Mouse (Mus musculus) stomach, embryonic 14.5 days (tissue): ENCODE measurements at regions not wholly inside any gene's neighbourhood (a gene's known extent, or its start where the extent isn't known, plus 50 kb on each side); places are given as distances from the start of the nearest gene placed in this dataset.
"Not testable (repeated sequence)": the region's sequence is repeated elsewhere in the genome, so short reads cannot be mapped to it uniquely, and the experiment has no call there.

Experiments used
- ATAC-seq: fragments of 200-750 bp; cut with Nextera tagmentation; 2 replicates; pipeline ENCODE4 v1.8.0; 2017; ENCODE audit warnings: low read depth, moderate TSS enrichment; ENCODE audit not compliant: insufficient number of reproducible peaks, insufficient read depth, low FRiP score
- H3K27ac ChIP-seq: fragments of 300-500 bp; sonication (generic); 2 replicates; pipeline ENCODE4 v1.5.1; 2014; ENCODE audit warnings: mild to moderate bottlenecking, low read length, moderate library complexity, mixed read lengths
- H3K27me3 ChIP-seq: fragments of 300-500 bp; sonication (generic); 2 replicates; pipeline ENCODE4 v1.6.1; 2014; ENCODE audit warnings: low read length, control low read depth, mixed read lengths; ENCODE audit not compliant: control insufficient read depth, insufficient read depth
- H3K36me3 ChIP-seq: fragments of 300-500 bp; sonication (generic); 2 replicates; pipeline ENCODE4 v1.6.1; 2014; ENCODE audit warnings: mild to moderate bottlenecking, control low read depth, low read length, moderate library complexity, mixed read lengths; ENCODE audit not compliant: control insufficient read depth, insufficient read depth
- H3K4me1 ChIP-seq: fragments of 300-500 bp; sonication (generic); 2 replicates; pipeline ENCODE4 v1.6.1; 2014; ENCODE audit warnings: low read length, control low read depth, mixed read lengths; ENCODE audit not compliant: control insufficient read depth, insufficient read depth
- H3K4me2 ChIP-seq: fragments of 300-500 bp; sonication (generic); replicated peaks from 2 replicates; pipeline ENCODE4 v1.6.1; 2014; ENCODE audit warnings: low read depth, low read length, control low read depth
- H3K4me3 ChIP-seq: fragments of 300-500 bp; sonication (generic); 2 replicates; pipeline ENCODE4 v1.5.1; 2014; ENCODE audit warnings: low read depth, low read length, control low read depth
- H3K9ac ChIP-seq: fragments of 300-500 bp; sonication (generic); replicated peaks from 2 replicates; pipeline ENCODE4 v1.6.1; 2014; ENCODE audit warnings: low read depth, mild to moderate bottlenecking, control low read depth, low read length, moderate library complexity, mixed read lengths
- H3K9me3 ChIP-seq: fragments of 300-500 bp; sonication (generic); 2 replicates; pipeline ENCODE4 v1.6.1; 2016; ENCODE audit warnings: low read depth, low read length, control low read depth; ENCODE audit not compliant: control insufficient read depth
- WGBS: fragments of 180-500 bp; shearing (Covaris S2); extraction: QIAGEN DNeasy Blood & Tissue Kit; methylation state at CpG from one replicate; pipeline ENCODE4 v1.1.7; 2014; 5-methylcytosine and 5-hydroxymethylcytosine counted together

GRCm38 (mm10) chr7:73055891-73056290, 319.4 kb upstream of the Rgma start:
- no peaks in the 10 kb centered on the region for H3K4me1 ChIP-seq
- H3K9me3 ChIP-seq = no peaks in the 10 kb centered on the region
- no peaks in the 10 kb centered on the region for H3K27me3 ChIP-seq
- H3K4me3 ChIP-seq = no peak overlapping the region
- H3K9ac ChIP-seq = no peak overlapping the region
- H3K36me3 ChIP-seq = no peaks in the 10 kb centered on the region
- ATAC-seq = no peak
- H3K27ac ChIP-seq = no peak overlapping the region
- WGBS = 82% methylated on average over 2 of the region's 2 CpGs
- H3K4me2 ChIP-seq = no peak overlapping the region

GRCm38 (mm10) chr7:73063556-73063955, 311.8 kb upstream of the Rgma start:
- H3K4me1 ChIP-seq = no peaks in the 10 kb centered on the region
- H3K9ac ChIP-seq = no peak overlapping the region
- no peak overlapping the region for H3K4me3 ChIP-seq
- H3K4me2 ChIP-seq = no peak overlapping the region
- H3K27me3 ChIP-seq = no peaks in the 10 kb centered on the region
- no peaks in the 10 kb centered on the region for H3K36me3 ChIP-seq
- H3K9me3 ChIP-seq = no peaks in the 10 kb centered on the region
- 92% methylated on average over 3 of the region's 3 CpGs for WGBS
- no peak for ATAC-seq
- H3K27ac ChIP-seq = no peak overlapping the region

GRCm38 (mm10) chr7:73068534-73068933, 306.8 kb upstream of the Rgma start:
- Histone ChIP-seq H3K9ac (no peak overlapping the region), H3K9me3 (no peaks in the 10 kb centered on the region), H3K4me2 (no peak overlapping the region), H3K27ac (no peak overlapping the region), H3K27me3 (no peaks in the 10 kb centered on the region), H3K4me3 (no peak overlapping the region), H3K4me1 (no peaks in the 10 kb centered on the region), H3K36me3 (no peaks in the 10 kb centered on the region)
- 100% methylated on average over 1 of the region's 1 CpGs for WGBS
- ATAC-seq = no peak

- H3K27ac ChIP-seq = no peak overlapping the region
- no peak for ATAC-seq
- no peak overlapping the region for H3K4me2 ChIP-seq
- H3K9ac ChIP-seq = no peak overlapping the region
- H3K36me3 ChIP-seq = no peaks in the 10 kb centered on the region
- H3K9me3 ChIP-seq = no peaks in the 10 kb centered on the region
- no peak overlapping the region for H3K4me3 ChIP-seq
- no peaks in the 10 kb centered on the region for H3K4me1 ChIP-seq
- 33% methylated on average over 4 of the region's 4 CpGs for WGBS
- no peaks in the 10 kb centered on the region for H3K27me3 ChIP-seq
Observed at GRCm38 (mm10) chr7:73069352-73069751, 306.0 kb upstream of the Rgma start.

- WGBS = 96% methylated on average over 7 of the region's 7 CpGs
- not testable (repeated sequence) for H3K27ac ChIP-seq, H3K9ac ChIP-seq, H3K36me3 ChIP-seq, H3K4me2 ChIP-seq, H3K4me1 ChIP-seq, H3K9me3 ChIP-seq, H3K27me3 ChIP-seq, ATAC-seq, H3K4me3 ChIP-seq
Observed at GRCm38 (mm10) chr7:73075391-73075790, 299.9 kb upstream of the Rgma start.

- no peaks in the 10 kb centered on the region for H3K36me3 ChIP-seq
- H3K27me3 ChIP-seq = no peaks in the 10 kb centered on the region
- no peak overlapping the region for H3K4me2 ChIP-seq
- no peak overlapping the region for H3K9ac ChIP-seq
- no peak for ATAC-seq
- H3K4me3 ChIP-seq = no peak overlapping the region
- no peak overlapping the region for H3K27ac ChIP-seq
- WGBS = 84% methylated on average over 10 of the region's 10 CpGs
- no peaks in the 10 kb centered on the region for H3K9me3 ChIP-seq
- no peaks in the 10 kb centered on the region for H3K4me1 ChIP-seq
Observed at GRCm38 (mm10) chr7:73087496-73088185, 287.7 kb upstream of the Rgma start.

- WGBS = 96% methylated on average over 8 of the region's 8 CpGs
- no peaks in the 10 kb centered on the region for H3K27me3 ChIP-seq
- no peak overlapping the region for H3K27ac ChIP-seq
- no peak for ATAC-seq
- H3K4me3 ChIP-seq = no peak overlapping the region
- H3K9me3 ChIP-seq = no peaks in the 10 kb centered on the region
- H3K4me2 ChIP-seq = no peak overlapping the region
- H3K4me1 ChIP-seq = no peaks in the 10 kb centered on the region
- no peaks in the 10 kb centered on the region for H3K36me3 ChIP-seq
- no peak overlapping the region for H3K9ac ChIP-seq
Observed at GRCm38 (mm10) chr7:73088321-73088720, 287.0 kb upstream of the Rgma start.

- no peak overlapping the region for H3K9ac ChIP-seq
- H3K9me3 ChIP-seq = no peaks in the 10 kb centered on the region
- 89% methylated on average over 3 of the region's 3 CpGs for WGBS
- no peak overlapping the region for H3K4me3 ChIP-seq
- H3K4me1 ChIP-seq = no peaks in the 10 kb centered on the region
- H3K27me3 ChIP-seq = no peaks in the 10 kb centered on the region
- no peak overlapping the region for H3K4me2 ChIP-seq
- H3K36me3 ChIP-seq = no peaks in the 10 kb centered on the region
- no peak for ATAC-seq
- H3K27ac ChIP-seq = no peak overlapping the region
Observed at GRCm38 (mm10) chr7:73091758-73092157, 283.6 kb upstream of the Rgma start.

GRCm38 (mm10) chr7:73094059-73094458, 281.2 kb upstream of the Rgma start:
- Histone ChIP-seq H3K36me3 (no peaks in the 10 kb centered on the region), H3K27ac (no peak overlapping the region), H3K9me3 (no peaks in the 10 kb centered on the region), H3K27me3 (no peaks in the 10 kb centered on the region), H3K4me2 (no peak overlapping the region), H3K4me1 (no peaks in the 10 kb centered on the region), H3K9ac (no peak overlapping the region), H3K4me3 (no peak overlapping the region)
- ATAC-seq = no peak
- WGBS = 48% methylated on average over 3 of the region's 3 CpGs
